Mouse (Mus musculus) ES-E14 (cell line): Measurements from ENCODE around the gene AC124502.3.

Source experiments
- MAFK ChIP-seq: IDR thresholded peaks from 2 replicates; pipeline ENCODE4 v1.6.1; 2014; ENCODE audit warnings: mild to moderate bottlenecking, low read depth, low read length, inconsistent platforms; ENCODE audit not compliant: insufficient read depth
- ZNF384 ChIP-seq: IDR thresholded peaks from 2 replicates; pipeline ENCODE4 v1.6.1; 2012; ENCODE audit warnings: low read depth, low read length, inconsistent platforms

GRCm38 (mm10) chr19:5040862-5041523, 2.3 kb downstream of the AC124502.3 start, which contains the start of gene Brms1:
- TF ChIP-seq MAFK, result no peak
- TF ChIP-seq ZNF384, result no peak
